Mouse (Mus musculus) G1E (cell line): ENCODE results near the gene Prkag1.
A peak's percentile ranks its signal among the peaks of the same experiment; 100 is the strongest.

Experiments
- CTCF ChIP-seq: IDR thresholded peaks from 2 replicates; pipeline ENCODE4 v1.5.1; 2012; ENCODE audit warnings: low read depth, low read length, inconsistent platforms, mixed read lengths
- GATA2 ChIP-seq: IDR thresholded peaks from 2 replicates; pipeline ENCODE4 v1.6.1; 2012; ENCODE audit warnings: low read depth, low read length, inconsistent platforms, borderline replicate concordance
- TAL1 ChIP-seq: conservative IDR thresholded peaks from 2 replicates; pipeline ENCODE4 v1.6.1; 2012; ENCODE audit warnings: low read depth, low read length, inconsistent platforms, mixed read lengths

- TF ChIP-seq CTCF (peak; percentile 81; the same call in 1 of the 2 replicates), TAL1 (no peak), GATA2 (no peak)
Observed at GRCm38 (mm10) chr15:98785744-98786143, 45.6 kb downstream of the Prkag1 start.
